Mouse (Mus musculus) liver, embryonic 12.5 days (tissue): ENCODE measurements around the gene Tns1. TPM values are rescaled to one million over a fixed set of nuclear protein-coding genes. Genes with fewer than 3 reads are reported as not detected.
A peak's percentile ranks its signal among the peaks of the same experiment; 100 is the strongest.

Experiments used
- ATAC-seq: fragments of 200-750 bp; cut with Nextera tagmentation; 2 replicates; pipeline ENCODE4 v1.8.0; 2017; ENCODE audit warnings: moderate number of reproducible peaks, mild to moderate bottlenecking, moderate library complexity
- H3K27ac ChIP-seq: fragments of 300-500 bp; sonication (generic); 2 replicates; pipeline ENCODE4 v1.5.1; 2016; ENCODE audit warnings: mild to moderate bottlenecking
- H3K27me3 ChIP-seq: fragments of 300-500 bp; sonication (generic); replicated peaks from 2 replicates; pipeline ENCODE4 v1.6.1; 2016; ENCODE audit warnings: mild to moderate bottlenecking, moderate library complexity
- H3K36me3 ChIP-seq: fragments of 300-500 bp; sonication (generic); 2 replicates; pipeline ENCODE4 v1.6.1; 2016; ENCODE audit warnings: mild to moderate bottlenecking, moderate library complexity
- H3K4me1 ChIP-seq: fragments of 300-500 bp; sonication (generic); 2 replicates; pipeline ENCODE4 v1.6.1; 2016
- H3K4me2 ChIP-seq: fragments of 300-500 bp; sonication (generic); 2 replicates; pipeline ENCODE4 v1.6.1; 2016; ENCODE audit warnings: mild to moderate bottlenecking, moderate library complexity
- H3K4me3 ChIP-seq: fragments of 300-500 bp; sonication (generic); 2 replicates; pipeline ENCODE4 v1.5.1; 2016; ENCODE audit warnings: mild to moderate bottlenecking, moderate library complexity
- H3K9ac ChIP-seq: fragments of 300-500 bp; sonication (generic); 2 replicates; pipeline ENCODE4 v1.6.1; 2016; ENCODE audit warnings: mild to moderate bottlenecking, moderate library complexity
- H3K9me3 ChIP-seq: fragments of 300-500 bp; sonication (generic); replicated peaks from 2 replicates; pipeline ENCODE4 v1.6.1; 2016; ENCODE audit warnings: mild to moderate bottlenecking, moderate library complexity
- WGBS: fragments of 180-500 bp; shearing (Covaris S2); methylation state at CpG from one replicate; pipeline ENCODE4 v1.1.7; 2016; ENCODE audit not compliant: insufficient replicate concordance; 5-methylcytosine and 5-hydroxymethylcytosine counted together
- polyA plus RNA-seq: library from polyadenylated mRNA; unstranded; fragments of >200 nt; fragmentation: Nextera tagmentation; extraction: Ambion mirVana; gene quantifications from 2 replicates; pipeline ENCODE4 v1.2.1, GENCODE M21; 2016

Tns1 gene
- polyA plus RNA-seq, 1 experiment from 2014 or later, result 13.1 TPM

DNA sequence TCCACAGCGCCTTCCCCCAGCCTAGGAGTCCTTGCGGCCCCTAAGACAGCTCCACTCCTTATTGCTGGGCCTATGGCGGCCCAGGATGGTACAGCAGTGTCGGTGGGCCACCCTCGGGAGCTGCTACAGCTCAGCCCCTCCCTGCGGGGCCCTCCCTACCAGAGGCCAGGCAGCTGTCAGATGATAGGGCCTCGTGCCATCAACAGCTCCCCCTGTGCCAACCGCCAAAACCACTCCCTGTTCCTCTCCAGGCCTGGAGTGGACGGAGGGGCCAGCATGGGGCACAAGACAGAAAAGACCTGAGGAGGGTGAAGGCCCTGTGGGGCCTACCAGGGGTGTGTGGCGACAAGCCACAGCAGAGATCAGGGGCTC, 122.8 kb downstream of the Tns1 start:
- Histone ChIP-seq H3K4me3 (peak overlapping the region; percentile 40), H3K9me3 (no peaks in the 10 kb centered on the region), H3K4me2 (peak overlapping the region; percentile 53), H3K27ac (peak overlapping the region; percentile 69), H3K9ac (peak overlapping the region; percentile 52; the same call in 1 of the 2 replicates), H3K27me3 (no peaks in the 10 kb centered on the region), H3K36me3 (0 out of 2 replicates have a peak, but pooled peaks cover 5% of the 10 kb centered on the region), H3K4me1 (peaks cover 61% of the 10 kb centered on the region)
- peak; percentile 90 for ATAC-seq
- 29% methylated on average over 10 of the region's 10 CpGs for WGBS

DNA sequence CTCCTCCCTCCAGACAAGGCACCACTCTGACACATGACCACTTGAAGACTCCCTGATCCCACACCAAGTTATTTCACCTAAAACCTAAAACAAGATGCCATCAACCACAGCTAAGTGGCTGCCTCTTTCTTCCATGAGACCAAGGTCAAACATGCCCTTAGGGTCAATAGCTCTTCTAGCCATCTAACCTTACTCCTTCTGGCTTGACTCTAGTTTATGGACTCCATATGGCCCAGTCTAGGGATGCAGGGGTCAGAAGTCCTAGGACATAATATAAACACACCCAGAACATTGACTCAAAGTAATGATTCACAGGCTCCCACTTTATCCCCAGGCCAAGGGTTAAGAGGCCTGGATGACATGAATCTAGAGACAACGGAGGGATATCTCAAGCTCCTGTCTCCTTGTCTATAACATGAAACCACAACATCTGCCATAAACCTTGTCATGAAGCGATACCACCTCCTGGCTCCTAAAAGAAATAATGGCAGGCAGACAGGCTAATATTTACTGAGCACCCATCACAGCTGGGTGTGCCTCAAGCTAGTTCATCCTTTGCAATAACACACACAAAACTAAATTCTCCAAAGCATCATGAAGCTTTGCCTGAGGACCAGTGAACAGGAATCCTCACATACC, 123.3 kb downstream of the Tns1 start:
- H3K9ac ChIP-seq, result peak overlapping the region; percentile 52
- H3K36me3 ChIP-seq, result peaks cover 5% of the 10 kb centered on the region; the same call in 1 of the 2 replicates
- no peaks in the 10 kb centered on the region for H3K9me3 ChIP-seq
- peak overlapping the region; percentile 53 for H3K4me2 ChIP-seq
- H3K4me3 ChIP-seq, result peak overlapping the region; percentile 40
- peak; percentile 21 for ATAC-seq
- peaks cover 61% of the 10 kb centered on the region for H3K4me1 ChIP-seq
- H3K27ac ChIP-seq, result peak overlapping the region; percentile 69
- H3K27me3 ChIP-seq, result no peaks in the 10 kb centered on the region
- WGBS, result 31% methylated on average over 2 of the region's 2 CpGs

DNA sequence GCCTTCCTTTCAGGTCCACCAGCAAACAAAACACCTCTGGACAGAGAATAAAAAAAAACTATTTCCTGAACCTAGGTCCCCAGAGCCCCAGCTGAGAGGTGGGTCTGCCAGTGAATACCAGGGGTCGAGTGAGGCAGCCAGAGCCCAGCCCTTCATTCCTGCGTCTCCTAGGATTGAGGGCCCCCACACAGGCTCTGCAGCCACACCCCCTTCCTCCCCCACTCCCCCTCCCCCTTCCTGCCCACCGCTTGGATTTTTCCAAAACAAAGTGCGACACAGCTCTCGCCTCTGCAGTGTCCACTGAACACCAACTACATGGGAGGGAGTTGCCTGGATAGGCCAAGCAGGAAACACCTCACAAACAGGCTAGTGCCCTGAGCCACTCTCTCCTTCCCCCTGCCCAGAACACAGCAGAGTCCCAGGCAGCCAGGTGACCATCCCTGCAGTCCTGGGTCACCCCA, 124.0 kb downstream of the Tns1 start:
- no peaks in the 10 kb centered on the region for H3K9me3 ChIP-seq
- ATAC-seq, result no peak
- H3K4me1 ChIP-seq, result peaks cover 61% of the 10 kb centered on the region
- peak overlapping the region; percentile 69 for H3K27ac ChIP-seq
- peak overlapping the region; percentile 40 for H3K4me3 ChIP-seq
- WGBS, result 33% methylated on average over 5 of the region's 5 CpGs
- H3K27me3 ChIP-seq, result no peaks in the 10 kb centered on the region
- H3K9ac ChIP-seq, result peak overlapping the region; percentile 52
- H3K4me2 ChIP-seq, result peak overlapping the region; percentile 53
- peaks cover 12% of the 10 kb centered on the region for H3K36me3 ChIP-seq

DNA sequence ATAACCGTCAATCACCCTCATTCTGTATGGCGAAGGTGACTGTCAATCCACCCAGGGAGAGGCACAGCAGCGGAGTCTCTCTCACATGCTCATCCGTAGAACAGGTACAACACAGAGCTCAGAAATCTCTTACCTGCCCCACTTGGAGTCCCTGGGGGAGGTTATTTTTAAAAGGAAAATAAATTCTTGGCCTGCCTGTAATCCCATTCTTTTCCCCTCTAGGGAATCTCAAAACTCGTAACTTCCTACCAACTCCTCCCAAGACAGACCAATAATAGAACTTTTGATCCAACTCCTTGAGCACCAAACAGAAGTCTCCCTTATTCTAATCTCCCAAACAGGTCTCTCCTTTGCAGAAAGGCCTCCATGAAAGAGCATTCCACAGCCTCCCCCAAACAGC, 124.7 kb downstream of the Tns1 start:
- H3K9ac ChIP-seq, result no peak overlapping the region
- peak overlapping the region; percentile 53 for H3K4me2 ChIP-seq
- no peak overlapping the region for H3K27ac ChIP-seq
- H3K36me3 ChIP-seq, result peaks cover 19% of the 10 kb centered on the region
- no peak overlapping the region for H3K4me3 ChIP-seq
- H3K4me1 ChIP-seq, result peaks cover 61% of the 10 kb centered on the region
- H3K9me3 ChIP-seq, result no peaks in the 10 kb centered on the region
- no peaks in the 10 kb centered on the region for H3K27me3 ChIP-seq
- WGBS, result 70% methylated on average over 5 of the region's 5 CpGs
- no peak for ATAC-seq

DNA sequence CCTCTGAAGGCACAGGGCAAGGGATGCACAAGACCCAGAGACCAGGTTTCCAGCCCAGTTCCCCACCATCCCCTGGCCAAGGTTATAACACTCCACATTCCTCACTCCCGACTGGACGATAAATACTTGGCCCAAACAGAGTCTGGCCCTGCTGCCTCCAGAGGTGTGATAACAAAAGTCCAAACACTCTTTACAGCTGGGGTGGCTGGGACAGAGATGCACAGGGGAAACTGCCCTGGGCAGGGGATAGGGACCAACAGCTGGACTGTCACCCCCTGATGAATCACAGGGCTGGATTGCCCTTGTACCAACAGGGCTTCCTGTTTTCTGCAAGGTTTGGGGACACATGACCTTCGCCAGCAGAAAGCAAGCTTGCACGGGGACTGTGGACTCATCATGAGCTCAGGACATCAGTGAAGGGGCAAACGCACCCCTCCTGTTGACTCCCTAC, 125.3 kb downstream of the Tns1 start:
- no peaks in the 10 kb centered on the region for H3K27me3 ChIP-seq
- no peaks in the 10 kb centered on the region for H3K9me3 ChIP-seq
- no peak overlapping the region for H3K4me3 ChIP-seq
- H3K36me3 ChIP-seq, result peaks cover 23% of the 10 kb centered on the region
- 48% methylated on average over 5 of the region's 5 CpGs for WGBS
- 0 out of 2 replicates have a peak overlapping the region, but pooled peaks have one; percentile 4 for H3K9ac ChIP-seq
- 0 out of 2 replicates have a peak overlapping the region, but pooled peaks have one; percentile 24 for H3K27ac ChIP-seq
- peak overlapping the region; percentile 53 for H3K4me2 ChIP-seq
- H3K4me1 ChIP-seq, result peaks cover 61% of the 10 kb centered on the region
- ATAC-seq, result no peak

DNA sequence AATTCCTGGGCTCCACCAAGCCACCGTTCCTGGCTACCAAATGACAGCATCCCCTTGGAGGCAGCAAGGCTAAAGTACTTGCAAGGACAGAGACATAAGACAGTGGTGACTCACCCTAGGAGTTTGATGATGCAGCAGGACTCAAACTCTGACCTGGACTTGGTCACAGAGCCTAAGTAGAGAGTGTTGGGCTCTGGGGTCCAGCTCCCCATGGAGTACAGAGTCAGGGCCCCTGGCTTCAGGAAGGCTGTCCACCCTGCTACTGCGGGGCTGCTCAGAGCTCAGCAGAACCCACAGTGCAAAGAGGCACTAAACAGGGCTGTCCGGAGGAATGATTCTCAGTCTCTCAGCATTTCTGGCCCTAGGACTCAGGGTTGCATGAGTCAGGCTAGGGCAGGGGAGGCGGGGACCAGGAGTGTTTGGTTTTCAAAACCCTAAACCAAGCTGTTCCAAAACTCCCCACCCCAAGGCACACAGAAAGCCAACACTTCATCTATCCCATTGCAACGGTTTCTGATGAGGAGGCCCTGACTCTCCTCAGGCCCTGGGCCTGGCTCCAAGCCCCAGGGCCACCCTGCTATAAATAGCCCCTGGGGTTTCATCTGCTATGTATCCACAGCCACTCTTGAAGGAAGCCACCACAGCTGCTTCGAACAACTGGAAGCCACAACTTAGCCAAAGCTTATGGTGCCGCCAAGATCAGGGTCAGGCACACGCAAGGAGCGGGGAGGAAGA, 126.0 kb downstream of the Tns1 start:
- H3K27ac ChIP-seq, result 0 out of 2 replicates have a peak overlapping the region, but pooled peaks have one; percentile 24
- peaks cover 54% of the 10 kb centered on the region for H3K4me1 ChIP-seq
- no peaks in the 10 kb centered on the region for H3K9me3 ChIP-seq
- no peak overlapping the region for H3K9ac ChIP-seq
- ATAC-seq, result no peak
- WGBS, result 60% methylated on average over 9 of the region's 9 CpGs
- peaks cover 27% of the 10 kb centered on the region for H3K36me3 ChIP-seq
- no peaks in the 10 kb centered on the region for H3K27me3 ChIP-seq
- no peak overlapping the region for H3K4me3 ChIP-seq
- no peak overlapping the region for H3K4me2 ChIP-seq

DNA sequence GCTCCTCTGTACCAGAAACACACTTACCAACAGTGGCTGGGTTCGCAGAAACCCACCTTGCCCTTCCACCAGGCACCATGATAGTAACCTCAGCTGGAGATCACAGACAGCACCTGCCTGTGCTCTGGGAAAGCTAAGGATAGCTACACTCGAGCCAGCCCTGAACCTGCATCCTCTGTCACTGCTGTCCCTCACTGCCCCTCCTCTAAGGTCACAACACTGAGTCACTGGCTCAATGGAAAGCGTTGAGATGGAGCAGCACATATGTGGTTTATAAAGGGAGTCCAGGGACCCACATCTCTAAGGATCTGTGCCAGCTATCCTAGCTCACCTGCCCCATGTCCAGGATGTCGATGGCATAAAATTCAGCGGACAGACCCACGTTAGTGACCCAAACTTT, 126.9 kb downstream of the Tns1 start:
- Histone ChIP-seq H3K27me3 (no peaks in the 10 kb centered on the region), H3K4me2 (no peak overlapping the region), H3K9me3 (no peaks in the 10 kb centered on the region), H3K36me3 (peaks cover 35% of the 10 kb centered on the region), H3K4me3 (no peak overlapping the region), H3K4me1 (peaks cover 45% of the 10 kb centered on the region), H3K27ac (no peak overlapping the region), H3K9ac (no peak overlapping the region)
- 73% methylated on average over 6 of the region's 6 CpGs for WGBS
- ATAC-seq, result no peak

DNA sequence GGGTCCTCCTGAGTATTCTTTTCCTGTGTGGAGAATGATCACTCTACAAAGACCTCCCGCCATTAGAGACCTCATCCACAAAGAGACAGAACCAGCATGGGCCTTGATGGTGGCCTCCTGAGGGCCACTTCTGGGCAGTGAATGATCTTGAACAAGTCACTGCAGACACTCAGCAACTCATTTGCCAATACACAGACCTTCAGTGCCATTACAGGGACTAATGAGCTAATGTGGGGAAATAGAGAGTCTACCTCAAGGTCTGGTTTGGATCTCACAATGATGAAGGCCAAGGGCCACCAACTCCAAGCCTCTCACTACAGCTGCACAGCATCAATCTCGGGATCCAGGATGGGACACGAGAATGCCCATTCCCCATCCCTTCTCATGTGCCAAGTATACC, 127.6 kb downstream of the Tns1 start:
- H3K27ac ChIP-seq, result no peak overlapping the region
- no peaks in the 10 kb centered on the region for H3K27me3 ChIP-seq
- no peak overlapping the region for H3K9ac ChIP-seq
- no peaks in the 10 kb centered on the region for H3K9me3 ChIP-seq
- H3K4me3 ChIP-seq, result no peak overlapping the region
- H3K4me1 ChIP-seq, result peaks cover 38% of the 10 kb centered on the region
- WGBS, result 79% methylated on average over 3 of the region's 3 CpGs
- H3K4me2 ChIP-seq, result no peak overlapping the region
- ATAC-seq, result no peak
- H3K36me3 ChIP-seq, result peaks cover 42% of the 10 kb centered on the region

DNA sequence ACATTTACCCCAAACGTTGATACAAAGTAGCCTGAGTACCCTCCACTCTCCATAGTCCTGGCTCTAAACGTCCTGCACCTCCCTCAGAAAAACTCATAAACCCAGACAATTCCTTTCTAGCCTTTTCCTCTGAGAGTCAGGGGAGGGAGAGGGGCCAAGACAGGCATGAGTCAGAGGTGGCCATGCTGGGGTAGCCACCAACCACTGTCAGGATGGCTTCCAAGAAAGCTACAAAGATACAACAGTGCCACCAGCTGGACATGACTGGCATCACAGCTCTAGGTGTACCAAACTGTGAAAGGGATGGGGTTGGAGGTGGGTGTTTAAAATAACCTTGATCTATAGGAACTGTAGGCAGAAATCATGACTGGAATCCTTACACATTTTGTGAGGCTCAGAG, 128.0 kb downstream of the Tns1 start:
- H3K4me3 ChIP-seq, result no peak overlapping the region
- no peak for ATAC-seq
- WGBS, result 54% methylated on average over 2 of the region's 2 CpGs
- H3K4me2 ChIP-seq, result no peak overlapping the region
- peaks cover 46% of the 10 kb centered on the region for H3K36me3 ChIP-seq
- no peaks in the 10 kb centered on the region for H3K9me3 ChIP-seq
- peaks cover 33% of the 10 kb centered on the region for H3K4me1 ChIP-seq
- no peak overlapping the region for H3K9ac ChIP-seq
- no peak overlapping the region for H3K27ac ChIP-seq
- no peaks in the 10 kb centered on the region for H3K27me3 ChIP-seq

DNA sequence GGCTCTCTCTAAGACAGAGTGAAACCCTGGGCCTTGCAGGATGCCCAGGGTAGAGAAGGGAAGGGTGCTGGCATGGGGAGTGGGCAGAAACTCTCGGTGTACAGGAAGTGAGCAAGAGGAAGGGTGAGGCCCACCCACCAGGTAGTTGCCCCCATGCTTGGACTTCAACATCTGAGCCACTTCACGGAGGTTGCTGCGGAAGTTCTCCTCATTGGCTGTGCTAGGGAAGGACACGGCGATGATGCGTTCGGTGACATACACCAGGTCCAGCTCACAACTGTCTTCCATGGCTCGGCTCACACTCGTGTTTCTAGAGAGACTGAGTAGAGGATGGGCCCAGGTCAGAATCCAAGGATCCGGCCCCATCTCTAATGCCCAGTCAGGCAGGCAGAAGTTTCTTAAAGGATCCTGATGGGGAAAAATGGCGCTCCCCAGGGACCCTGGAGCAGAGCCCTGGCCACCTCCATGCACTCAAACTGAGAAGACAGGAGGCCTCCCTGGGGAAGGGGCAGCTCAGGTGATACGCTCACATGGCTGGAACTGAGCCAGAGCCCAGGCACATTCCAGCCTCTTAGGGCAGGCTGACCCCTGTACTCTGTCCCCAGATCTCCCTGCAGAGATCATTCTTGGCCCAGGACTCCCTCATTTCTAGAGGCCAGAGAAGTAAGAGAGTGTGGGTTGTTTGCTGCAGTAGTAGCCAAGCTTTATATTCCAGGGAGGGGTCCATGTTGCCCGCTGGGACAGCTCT, 129.0 kb downstream of the Tns1 start:
- H3K27me3 ChIP-seq, result no peaks in the 10 kb centered on the region
- H3K9me3 ChIP-seq, result no peaks in the 10 kb centered on the region
- no peak overlapping the region for H3K4me3 ChIP-seq
- peaks cover 56% of the 10 kb centered on the region for H3K36me3 ChIP-seq
- H3K9ac ChIP-seq, result no peak overlapping the region
- no peak for ATAC-seq
- H3K4me2 ChIP-seq, result no peak overlapping the region
- H3K4me1 ChIP-seq, result peaks cover 24% of the 10 kb centered on the region
- no peak overlapping the region for H3K27ac ChIP-seq
- 74% methylated on average over 13 of the region's 13 CpGs for WGBS

DNA sequence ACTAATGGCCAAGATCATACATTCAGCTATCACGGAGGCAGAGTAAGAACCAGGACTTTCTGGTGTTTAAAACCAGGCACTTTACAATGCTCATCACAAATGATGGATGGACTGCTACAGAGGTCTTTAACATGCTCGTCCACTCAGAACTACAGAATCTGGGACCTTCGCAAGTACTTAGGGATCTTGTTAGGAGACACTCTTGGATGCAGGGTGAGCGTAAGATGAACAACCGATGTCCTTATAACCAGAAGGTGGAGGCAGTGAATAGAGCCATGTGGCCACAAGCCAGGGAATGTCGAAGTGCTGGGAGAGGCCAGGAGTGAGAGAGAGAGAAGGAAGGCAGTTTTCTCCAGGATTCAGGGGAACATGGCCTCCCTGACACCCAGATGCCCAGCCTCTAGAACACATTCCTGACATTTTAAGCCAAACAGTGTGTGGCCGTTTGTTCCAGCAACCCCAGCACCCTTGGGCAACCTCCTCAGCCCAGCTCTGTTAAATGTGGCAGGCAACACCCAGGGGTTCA, 130.3 kb downstream of the Tns1 start:
- Histone ChIP-seq H3K9ac (no peak overlapping the region), H3K27ac (no peak overlapping the region), H3K9me3 (no peaks in the 10 kb centered on the region), H3K4me1 (peaks cover 11% of the 10 kb centered on the region), H3K27me3 (no peaks in the 10 kb centered on the region), H3K36me3 (peaks cover 64% of the 10 kb centered on the region), H3K4me2 (no peak overlapping the region), H3K4me3 (no peak overlapping the region)
- no peak for ATAC-seq
- 62% methylated on average over 7 of the region's 7 CpGs for WGBS
